Mouse (Mus musculus) embryonic fibroblast, embryonic 13.5 days (primary cell): ENCODE results near the gene Cacna1d. TPM values are rescaled to one million over a fixed set of nuclear protein-coding genes. Genes with fewer than 3 reads are reported as not detected.

Experiments
- H3K27ac ChIP-seq: 2 replicates; pipeline ENCODE4 v1.5.1; 2012; ENCODE audit warnings: low read length, control low read depth, inconsistent platforms; ENCODE audit not compliant: insufficient read depth
- H3K4me1 ChIP-seq: 2 replicates; pipeline ENCODE4 v1.6.1; 2011; ENCODE audit warnings: low read length; ENCODE audit not compliant: control insufficient read depth, insufficient read depth
- H3K4me3 ChIP-seq: 2 replicates; pipeline ENCODE4 v1.5.1; 2011; ENCODE audit warnings: mild to moderate bottlenecking, control low read depth, low read length; ENCODE audit not compliant: insufficient read depth
- CTCF ChIP-seq: IDR thresholded peaks from 2 replicates; pipeline ENCODE4 v1.5.1; 2011; ENCODE audit warnings: mild to moderate bottlenecking, control low read depth, low read length, moderate library complexity, borderline replicate concordance; ENCODE audit not compliant: insufficient read depth
- POLR2A ChIP-seq: IDR thresholded peaks from 2 replicates; pipeline ENCODE4 v1.6.1; 2011; ENCODE audit warnings: low read depth, mild to moderate bottlenecking, control low read depth, low read length, moderate library complexity
- polyA plus RNA-seq: library from polyadenylated mRNA; stranded (reverse); fragments of >200 nt; gene quantifications from 2 replicates; pipeline ENCODE4 v1.2.4, GENCODE M21; 2011; ENCODE audit warnings: low read depth; ENCODE audit not compliant: missing spikeins, insufficient read length

Gene Cacna1d
- polyA plus RNA-seq, 1 experiment, result not detected

GRCm38 (mm10) chr14:30326226-30326625 lies 165.0 kb downstream of the Cacna1d start:
- Histone ChIP-seq H3K4me3 (no peak overlapping the region), H3K27ac (no peak overlapping the region), H3K4me1 (no peaks in the 10 kb centered on the region)
- TF ChIP-seq CTCF, result no peak
- no peak for TF ChIP-seq POLR2A

- Histone ChIP-seq H3K27ac (no peak overlapping the region), H3K4me1 (no peaks in the 10 kb centered on the region), H3K4me3 (no peak overlapping the region)
- TF ChIP-seq POLR2A (no peak), CTCF (no peak)
These were observed 166.3 kb downstream of the Cacna1d start for GRCm38 (mm10) chr14:30324994-30325393.

DNA sequence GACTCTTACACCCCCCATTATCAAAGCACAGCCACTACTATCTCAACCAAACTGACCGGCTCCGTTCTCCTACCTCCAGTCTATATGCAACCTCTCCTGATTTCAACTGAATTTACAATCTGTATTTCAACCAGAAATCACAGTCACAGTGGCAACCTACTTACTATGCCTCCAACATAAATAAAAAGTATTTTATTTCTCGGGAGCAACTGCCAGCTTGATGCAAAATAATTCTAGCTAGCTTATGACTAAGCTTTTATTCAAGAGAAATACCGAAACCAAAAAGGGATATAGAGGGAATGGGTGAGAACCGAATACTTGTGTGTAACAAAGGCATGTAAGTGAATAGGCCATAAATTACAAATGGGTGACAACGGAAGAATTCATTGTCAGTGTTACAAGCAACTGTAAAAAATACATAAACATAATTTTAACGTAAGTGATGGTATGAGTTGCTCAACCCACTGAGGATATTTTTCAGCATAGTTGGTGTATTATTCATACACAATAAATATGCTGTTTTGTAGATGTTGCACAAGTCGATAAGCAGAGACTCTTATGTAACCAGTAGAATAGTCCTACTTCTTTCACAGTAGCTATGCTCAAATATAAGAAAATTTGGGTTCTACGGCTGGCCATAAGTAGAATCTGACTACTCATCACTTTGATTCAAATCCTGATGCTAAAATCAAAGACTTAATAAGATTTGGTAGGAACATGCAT lies 172.4 kb downstream of the Cacna1d start:
- H3K4me1 ChIP-seq, result no peaks in the 10 kb centered on the region

DNA sequence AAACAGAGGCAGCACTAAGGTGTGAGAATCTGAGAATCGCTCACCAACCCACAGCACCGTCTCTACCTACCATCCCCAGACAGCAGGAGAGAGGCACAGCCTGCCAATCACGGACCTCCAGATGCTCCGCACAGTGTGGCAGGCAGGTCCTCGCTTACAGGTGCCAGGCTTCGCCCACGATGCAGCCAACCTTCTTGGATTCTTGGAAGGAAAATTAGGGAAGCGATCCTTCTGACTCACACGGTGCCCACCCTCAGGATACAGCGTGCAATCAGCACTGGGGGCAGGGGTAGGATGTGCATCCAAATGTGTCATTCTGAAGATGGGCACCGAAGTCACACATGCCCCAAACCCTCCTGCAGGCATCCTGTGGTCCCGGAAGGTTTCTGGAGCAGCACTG lies 173.0 kb downstream of the Cacna1d start:
- H3K4me1 ChIP-seq, result no peaks in the 10 kb centered on the region
- H3K4me3 ChIP-seq, result no peak overlapping the region
- TF ChIP-seq POLR2A (no peak), CTCF (no peak)
- H3K27ac ChIP-seq, result no peak overlapping the region

More for the DNA sequence above, 172.4 kb downstream of the Cacna1d start:
- Histone ChIP-seq H3K4me3 (no peak overlapping the region), H3K27ac (no peak overlapping the region)
- TF ChIP-seq CTCF, result no peak
- TF ChIP-seq POLR2A, result no peak

DNA sequence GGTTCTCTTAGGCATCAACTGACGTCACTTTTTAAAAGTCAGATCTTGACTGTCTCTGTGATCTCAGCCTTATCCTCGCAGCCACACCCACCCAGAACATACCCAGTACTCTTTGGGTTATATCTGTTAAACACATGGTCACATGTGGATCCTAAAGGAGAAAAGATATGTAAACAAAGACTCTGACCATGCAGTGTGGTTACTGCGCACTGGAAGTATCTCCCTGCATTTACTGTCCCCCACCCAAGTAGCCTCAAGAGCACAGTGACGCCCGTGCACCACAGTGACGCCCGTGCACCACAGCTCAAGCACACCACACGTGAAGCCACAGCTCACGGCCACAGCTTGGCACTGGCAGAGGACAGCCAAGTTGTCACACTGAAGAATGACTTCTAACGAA lies 173.6 kb downstream of the Cacna1d start:
- no peaks in the 10 kb centered on the region for H3K4me1 ChIP-seq
- no peak overlapping the region for H3K4me3 ChIP-seq
- no peak overlapping the region for H3K27ac ChIP-seq
- TF ChIP-seq POLR2A (no peak), CTCF (no peak)

DNA sequence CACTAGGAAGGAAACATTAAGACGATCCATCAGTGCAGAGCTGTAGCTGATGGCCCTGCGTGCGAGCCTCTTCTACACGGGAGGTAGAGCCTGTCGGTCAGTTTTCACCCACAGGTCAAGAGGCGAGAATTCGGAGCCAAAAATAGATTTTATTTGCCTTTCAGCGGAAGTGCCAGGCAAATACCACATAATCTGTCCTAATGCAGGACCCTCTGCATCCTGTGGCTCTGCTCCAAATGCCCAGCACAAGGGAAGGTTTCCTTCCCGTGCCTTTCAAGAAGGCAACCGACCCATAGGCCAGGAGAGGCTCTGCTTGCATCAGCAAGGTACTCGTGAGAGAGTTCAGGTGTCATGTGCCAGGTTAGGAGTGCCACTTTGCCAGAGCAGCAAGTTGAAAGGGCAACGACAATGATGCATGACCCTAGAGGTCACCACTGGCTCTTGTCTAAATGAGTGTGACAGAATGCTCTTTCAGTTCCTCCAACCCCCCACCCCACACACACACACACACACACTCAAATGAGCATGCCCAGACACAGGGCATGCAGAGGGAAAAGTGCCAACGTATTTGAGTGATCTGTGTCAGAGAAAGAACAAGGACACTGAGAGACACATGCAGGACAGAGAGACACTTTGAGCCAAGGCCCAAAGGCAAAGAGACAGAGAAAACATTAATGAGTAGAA lies 179.9 kb downstream of the Cacna1d start:
- TF ChIP-seq CTCF (no peak), POLR2A (no peak)
- H3K4me3 ChIP-seq, result no peak overlapping the region
- H3K4me1 ChIP-seq, result no peaks in the 10 kb centered on the region
- H3K27ac ChIP-seq, result no peak overlapping the region

GRCm38 (mm10) chr14:30310236-30310635 lies 181.0 kb downstream of the Cacna1d start:
- no peak overlapping the region for H3K27ac ChIP-seq
- TF ChIP-seq CTCF, result no peak
- TF ChIP-seq POLR2A, result no peak
- H3K4me1 ChIP-seq, result no peaks in the 10 kb centered on the region
- no peak overlapping the region for H3K4me3 ChIP-seq

DNA sequence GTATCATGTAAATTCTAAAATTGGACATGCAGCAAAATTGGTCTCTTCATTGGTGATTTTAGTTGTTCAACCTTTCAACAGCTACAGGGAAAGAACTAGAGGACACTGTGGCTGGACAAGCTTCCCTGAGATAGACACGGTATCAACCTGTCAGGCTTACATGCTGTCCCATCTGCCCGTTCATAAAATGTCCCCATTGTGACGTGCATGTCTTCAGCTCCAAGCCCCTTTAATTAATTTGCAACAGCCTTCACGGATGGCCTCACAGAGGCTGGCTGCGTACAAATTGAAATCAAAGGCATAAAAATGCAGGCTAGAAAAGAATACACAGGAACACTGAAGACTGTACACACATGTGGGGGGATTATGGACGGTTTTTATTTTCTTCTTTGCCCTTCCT lies 185.0 kb downstream of the Cacna1d start:
- Histone ChIP-seq H3K4me1 (no peaks in the 10 kb centered on the region), H3K27ac (no peak overlapping the region), H3K4me3 (no peak overlapping the region)
- TF ChIP-seq POLR2A (no peak), CTCF (no peak)

GRCm38 (mm10) chr14:30299946-30300345 lies 191.3 kb downstream of the Cacna1d start:
- H3K4me1 ChIP-seq, result no peaks in the 10 kb centered on the region
- H3K4me3 ChIP-seq, result no peak overlapping the region
- TF ChIP-seq CTCF (no peak), POLR2A (no peak)
- H3K27ac ChIP-seq, result no peak overlapping the region

DNA sequence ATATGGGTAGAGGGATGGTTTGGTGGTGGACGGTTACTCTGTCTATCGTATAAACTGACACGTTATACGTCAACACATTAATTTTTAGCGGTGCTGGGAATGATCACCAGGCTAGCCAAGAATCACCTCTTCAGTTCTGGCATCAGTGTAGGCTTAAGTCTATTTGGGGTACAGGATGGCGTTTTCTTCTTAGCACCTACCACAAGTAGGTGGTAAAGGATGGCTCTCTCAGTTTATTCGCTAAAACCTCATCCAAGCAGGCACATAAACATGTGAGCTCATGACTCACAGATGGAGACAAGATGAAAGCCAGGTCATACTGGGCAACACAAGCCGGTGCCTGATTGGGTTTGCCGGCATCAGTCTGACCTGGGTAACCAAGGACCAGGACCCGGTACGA lies 193.8 kb downstream of the Cacna1d start:
- no peak overlapping the region for H3K4me3 ChIP-seq
- H3K27ac ChIP-seq, result no peak overlapping the region
- no peak for TF ChIP-seq POLR2A
- TF ChIP-seq CTCF, result no peak
- no peaks in the 10 kb centered on the region for H3K4me1 ChIP-seq

DNA sequence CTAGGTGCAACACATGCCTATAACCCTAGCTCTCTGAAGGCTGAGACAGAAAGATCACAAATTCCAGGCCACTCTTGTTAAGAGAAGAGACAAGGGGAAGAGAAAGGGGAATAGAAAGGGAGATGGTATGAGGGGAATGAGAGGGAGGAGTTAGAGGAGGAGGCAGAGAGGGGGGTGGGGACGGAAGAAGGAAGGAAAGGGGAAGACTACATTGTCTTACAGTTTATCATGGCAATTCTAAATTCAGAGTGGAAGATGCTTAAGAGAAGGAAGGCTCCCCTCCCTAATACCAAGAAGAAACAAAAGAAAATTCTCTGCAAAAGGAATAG lies 199.2 kb downstream of the Cacna1d start:
- Histone ChIP-seq H3K27ac (no peak overlapping the region), H3K4me3 (no peak overlapping the region), H3K4me1 (no peaks in the 10 kb centered on the region)
- no peak for TF ChIP-seq POLR2A
- no peak for TF ChIP-seq CTCF
